Mouse (Mus musculus): ENCODE measurements around the gene Psmb11. TPM values are rescaled to one million over a fixed set of nuclear protein-coding genes. Genes with fewer than 3 reads are reported as not detected.

Gene Psmb11
- polyA plus RNA-seq (2014; fragmentation: Nextera tagmentation; extraction: Ambion mirVana) = not detected in 2 replicates

DNA sequence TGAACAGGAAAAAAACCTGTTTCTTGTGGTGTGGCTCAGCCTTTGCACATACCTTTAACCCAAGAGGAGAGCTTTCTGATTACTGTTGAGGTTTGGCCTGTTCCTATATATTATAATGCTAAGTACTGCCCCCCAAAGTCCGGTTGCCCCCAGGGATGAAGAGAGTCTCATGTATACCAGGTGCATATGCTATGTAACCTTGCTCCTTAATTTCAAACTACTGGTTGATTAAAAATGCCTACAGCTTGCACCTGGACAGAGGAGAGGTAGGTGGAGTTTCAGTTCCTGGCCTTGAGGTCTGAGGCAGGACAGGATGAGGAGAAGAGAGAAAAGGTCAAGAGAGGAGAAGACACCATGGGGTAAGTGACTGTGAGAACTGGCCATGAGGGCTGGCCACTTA, at the start of gene Psmb11:
Gene Psmb11 (plus strand): TSS at position 301 of the 400 bp plus-strand sequence.
- no peak for ATAC-seq (replicated peaks; ENCODE audit: low FRiP score, low TSS enrichment, low read depth)
- 92% methylated on average over 1 of the region's 1 CpGs for WGBS

DNA sequence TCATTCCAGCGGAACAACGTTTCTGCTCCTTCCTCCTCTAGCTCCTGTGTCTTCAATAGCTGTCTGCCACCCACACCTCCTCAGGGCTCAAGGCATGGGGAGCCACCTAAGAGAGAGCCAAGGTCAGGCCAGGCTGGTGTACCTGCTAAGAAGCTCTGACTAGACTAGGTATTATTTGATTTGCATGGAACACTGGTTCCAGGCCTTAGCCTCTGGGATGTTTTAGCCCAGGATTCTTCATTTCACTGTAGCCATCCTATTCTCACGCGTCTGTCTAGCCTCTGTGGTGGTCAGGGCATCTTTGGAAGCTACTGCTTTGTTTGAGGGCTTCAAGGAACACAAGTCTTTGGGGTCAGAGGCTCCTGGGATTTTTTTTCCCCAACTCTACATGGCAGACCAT, 49.1 kb upstream of the Psmb11 start:
- WGBS = 60% methylated on average over 4 of the region's 4 CpGs
- Histone ChIP-seq H3K4me1 (replicated peaks; ENCODE audit: control insufficient read depth, insufficient read depth, low read length) (peaks cover 33% of the 10 kb centered on the region), H3K4me2 (ENCODE audit: low read length) (0 out of 2 replicates have a peak overlapping the region, but pooled peaks have one; percentile 93), H3K27me3 (replicated peaks; ENCODE audit: control insufficient read depth, insufficient read depth, low read length) (no peaks in the 10 kb centered on the region), H3K4me3 (ENCODE audit: low read depth, low read length) (no peak overlapping the region), H3K9me3 (ENCODE audit: control insufficient read depth, low read length) (no peaks in the 10 kb centered on the region), H3K36me3 (ENCODE audit: control insufficient read depth, insufficient read depth, low read length) (peaks cover 52% of the 10 kb centered on the region), H3K27ac (ENCODE audit: low read depth) (peak overlapping the region; percentile 24; the same call in 1 of the 2 replicates), H3K9ac (ENCODE audit: low read length) (no peak overlapping the region)
- DNase-seq (ENCODE audit: low spot score) (no peak), ATAC-seq (replicated peaks; ENCODE audit: low FRiP score, low TSS enrichment, low read depth) (no peak)

More for the DNA sequence above, at the start of gene Psmb11:
- H3K4me3 ChIP-seq (ENCODE audit: low read depth, low read length) = no peak within 1 kb of the TSS
- peaks cover 5% of the 10 kb centered on the region; the same call in 1 of the 2 replicates for H3K4me1 ChIP-seq (replicated peaks; ENCODE audit: control insufficient read depth, insufficient read depth, low read length)
- H3K36me3 ChIP-seq (ENCODE audit: control insufficient read depth, insufficient read depth, low read length) = peaks cover 4% of the 10 kb centered on the region
- no peaks in the 10 kb centered on the region for H3K9me3 ChIP-seq (ENCODE audit: control insufficient read depth, low read length)
- no peak within 1 kb of the TSS for H3K9ac ChIP-seq (ENCODE audit: low read length)
- no peak for DNase-seq (ENCODE audit: low spot score)
- H3K27me3 ChIP-seq (replicated peaks; ENCODE audit: control insufficient read depth, insufficient read depth, low read length) = no peaks in the 10 kb centered on the region
- H3K27ac ChIP-seq (ENCODE audit: low read depth) = no peak within 1 kb of the TSS
- no peak within 1 kb of the TSS for H3K4me2 ChIP-seq (ENCODE audit: low read length)

- ATAC-seq (replicated peaks; ENCODE audit: low FRiP score, low TSS enrichment, low read depth) (peak; percentile 51), DNase-seq (ENCODE audit: low spot score) (peak; percentile 74)
- peak overlapping the region; percentile 95; the same call in 1 of the 2 replicates for H3K4me3 ChIP-seq (ENCODE audit: low read depth, low read length)
- peaks cover 33% of the 10 kb centered on the region for H3K4me1 ChIP-seq (replicated peaks; ENCODE audit: control insufficient read depth, insufficient read depth, low read length)
- peak overlapping the region; percentile 70 for H3K27ac ChIP-seq (ENCODE audit: low read depth)
- peak overlapping the region; percentile 93 for H3K4me2 ChIP-seq (ENCODE audit: low read length)
- no peaks in the 10 kb centered on the region for H3K27me3 ChIP-seq (replicated peaks; ENCODE audit: control insufficient read depth, insufficient read depth, low read length)
- H3K9me3 ChIP-seq (ENCODE audit: control insufficient read depth, low read length) = no peaks in the 10 kb centered on the region
- H3K36me3 ChIP-seq (ENCODE audit: control insufficient read depth, insufficient read depth, low read length) = peaks cover 43% of the 10 kb centered on the region
- 12% methylated on average over 13 of the region's 14 CpGs for WGBS
- peak overlapping the region; percentile 20; the same call in 1 of the 2 replicates for H3K9ac ChIP-seq (ENCODE audit: low read length)
Observed at GRCm38 (mm10) chr14:54572790-54573736, 48.2 kb upstream of the Psmb11 start.

DNA sequence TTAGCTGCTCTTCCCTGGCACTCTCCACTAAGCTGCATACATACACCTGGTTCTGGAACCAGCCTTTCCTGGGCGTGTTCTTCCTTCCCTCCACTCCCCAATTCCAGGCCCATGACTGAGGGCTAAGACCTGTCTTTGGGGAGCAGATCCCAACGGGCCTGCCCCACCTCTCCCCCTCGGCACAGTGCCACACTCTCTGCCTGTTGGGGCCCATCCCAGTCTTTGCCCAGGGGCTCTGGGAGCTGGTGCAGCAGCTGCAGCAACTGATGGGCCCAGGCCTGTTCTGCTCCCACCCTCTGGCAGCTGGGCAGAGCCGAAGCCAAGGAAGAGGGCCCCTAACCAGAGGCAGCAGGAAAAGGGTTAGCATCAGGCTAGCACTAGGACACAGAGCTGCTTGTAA, 47.0 kb upstream of the Psmb11 start:
- Histone ChIP-seq H3K4me1 (replicated peaks; ENCODE audit: control insufficient read depth, insufficient read depth, low read length) (peaks cover 39% of the 10 kb centered on the region), H3K4me3 (ENCODE audit: low read depth, low read length) (peak overlapping the region; percentile 95), H3K9ac (ENCODE audit: low read length) (peak overlapping the region; percentile 29), H3K4me2 (ENCODE audit: low read length) (peak overlapping the region; percentile 93), H3K27ac (ENCODE audit: low read depth) (no peak overlapping the region), H3K27me3 (replicated peaks; ENCODE audit: control insufficient read depth, insufficient read depth, low read length) (no peaks in the 10 kb centered on the region), H3K9me3 (ENCODE audit: control insufficient read depth, low read length) (no peaks in the 10 kb centered on the region), H3K36me3 (ENCODE audit: control insufficient read depth, insufficient read depth, low read length) (peaks cover 31% of the 10 kb centered on the region)
- 12% methylated on average over 4 of the region's 4 CpGs for WGBS
- no peak for ATAC-seq (replicated peaks; ENCODE audit: low FRiP score, low TSS enrichment, low read depth)
- DNase-seq (ENCODE audit: low spot score) = peak; percentile 65

- WGBS = 6% methylated on average over 8 of the region's 8 CpGs
- DNase-seq (ENCODE audit: low spot score) (peak; percentile 57), ATAC-seq (replicated peaks; ENCODE audit: low FRiP score, low TSS enrichment, low read depth) (no peak)
- H3K36me3 ChIP-seq (ENCODE audit: control insufficient read depth, insufficient read depth, low read length) = peaks cover 23% of the 10 kb centered on the region
- H3K4me3 ChIP-seq (ENCODE audit: low read depth, low read length) = peak overlapping the region; percentile 95
- peak overlapping the region; percentile 86 for H3K9ac ChIP-seq (ENCODE audit: low read length)
- H3K4me2 ChIP-seq (ENCODE audit: low read length) = peak overlapping the region; percentile 93
- H3K27ac ChIP-seq (ENCODE audit: low read depth) = peak overlapping the region; percentile 14; the same call in 1 of the 2 replicates
- H3K27me3 ChIP-seq (replicated peaks; ENCODE audit: control insufficient read depth, insufficient read depth, low read length) = no peaks in the 10 kb centered on the region
- H3K9me3 ChIP-seq (ENCODE audit: control insufficient read depth, low read length) = no peaks in the 10 kb centered on the region
- H3K4me1 ChIP-seq (replicated peaks; ENCODE audit: control insufficient read depth, insufficient read depth, low read length) = peaks cover 38% of the 10 kb centered on the region
Observed at GRCm38 (mm10) chr14:54575031-54575430, 46.2 kb upstream of the Psmb11 start.

- ATAC-seq (replicated peaks; ENCODE audit: low FRiP score, low TSS enrichment, low read depth) (peak; percentile 30; the same call in 1 of the 2 replicates), DNase-seq (ENCODE audit: low spot score) (peak; percentile 85)
- Histone ChIP-seq H3K4me1 (replicated peaks; ENCODE audit: control insufficient read depth, insufficient read depth, low read length) (peaks cover 38% of the 10 kb centered on the region), H3K4me2 (ENCODE audit: low read length) (peak overlapping the region; percentile 93), H3K27me3 (replicated peaks; ENCODE audit: control insufficient read depth, insufficient read depth, low read length) (no peaks in the 10 kb centered on the region), H3K9ac (ENCODE audit: low read length) (peak overlapping the region; percentile 86), H3K4me3 (ENCODE audit: low read depth, low read length) (peak overlapping the region; percentile 95), H3K36me3 (ENCODE audit: control insufficient read depth, insufficient read depth, low read length) (peaks cover 18% of the 10 kb centered on the region), H3K27ac (ENCODE audit: low read depth) (peak overlapping the region; percentile 93; the same call in 1 of the 2 replicates), H3K9me3 (ENCODE audit: control insufficient read depth, low read length) (no peaks in the 10 kb centered on the region)
- under 1% methylated on average over 39 of the region's 39 CpGs for WGBS
Observed at GRCm38 (mm10) chr14:54575631-54576030, 45.6 kb upstream of the Psmb11 start.

DNA sequence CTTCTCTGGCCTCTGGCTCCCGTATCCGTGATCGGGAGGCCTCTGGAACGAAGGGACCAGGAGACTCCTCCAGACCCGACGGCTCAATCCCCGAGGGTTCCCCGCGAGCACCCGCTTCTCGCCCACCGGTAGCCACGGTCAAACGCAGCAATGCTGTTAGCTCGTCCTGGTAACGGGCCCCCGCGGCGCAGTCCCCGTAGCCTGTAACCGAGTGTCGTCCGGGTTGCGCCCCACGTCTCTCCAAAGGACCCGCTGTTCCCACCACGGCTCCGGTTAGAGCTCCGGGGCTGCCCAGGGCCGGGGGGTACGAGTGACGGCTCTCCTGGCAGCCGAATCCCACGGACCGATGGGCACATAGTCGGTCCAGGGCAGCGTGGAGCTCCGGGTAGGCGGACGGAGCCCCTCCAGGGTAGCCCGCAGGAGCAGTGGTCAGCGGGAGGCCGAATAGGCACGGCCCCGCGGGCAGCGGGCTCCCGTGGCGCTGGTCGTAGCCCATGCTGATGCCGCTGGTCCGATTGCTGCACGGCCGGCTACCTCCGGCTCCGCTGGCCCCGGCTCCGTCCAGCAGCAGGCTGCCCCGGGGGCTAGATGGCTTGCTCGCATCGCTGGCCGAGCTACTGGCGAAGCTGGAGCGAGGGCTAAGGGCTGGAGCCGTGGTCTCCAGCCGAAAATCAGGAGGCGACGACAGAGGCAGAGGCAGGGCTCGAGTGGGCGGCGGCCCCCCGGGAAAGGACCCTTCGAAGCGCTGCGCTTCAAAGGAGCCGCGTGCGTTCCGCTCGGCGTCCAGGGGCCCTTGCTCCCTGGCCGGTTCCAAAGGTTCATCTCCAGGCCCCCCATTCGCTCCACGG, 44.8 kb upstream of the Psmb11 start:
- peak; percentile 82 for DNase-seq (ENCODE audit: low spot score)
- H3K27ac ChIP-seq (ENCODE audit: low read depth) = peak overlapping the region; percentile 93
- peaks cover 38% of the 10 kb centered on the region for H3K4me1 ChIP-seq (replicated peaks; ENCODE audit: control insufficient read depth, insufficient read depth, low read length)
- no peaks in the 10 kb centered on the region for H3K27me3 ChIP-seq (replicated peaks; ENCODE audit: control insufficient read depth, insufficient read depth, low read length)
- peaks cover 12% of the 10 kb centered on the region for H3K36me3 ChIP-seq (ENCODE audit: control insufficient read depth, insufficient read depth, low read length)
- no peaks in the 10 kb centered on the region for H3K9me3 ChIP-seq (ENCODE audit: control insufficient read depth, low read length)
- peak overlapping the region; percentile 95 for H3K4me3 ChIP-seq (ENCODE audit: low read depth, low read length)
- WGBS = under 1% methylated on average over 84 of the region's 84 CpGs
- ATAC-seq (replicated peaks; ENCODE audit: low FRiP score, low TSS enrichment, low read depth) = no peak
- peak overlapping the region; percentile 93 for H3K4me2 ChIP-seq (ENCODE audit: low read length)
- peak overlapping the region; percentile 86 for H3K9ac ChIP-seq (ENCODE audit: low read length)

All from intestine, embryonic 14.5 days (tissue).